Mouse (Mus musculus): ENCODE measurements around the gene Eml1. TPM values are rescaled to one million over a fixed set of nuclear protein-coding genes. Genes with fewer than 3 reads are reported as not detected.

Gene Eml1
- polyA plus RNA-seq, 1 experiment = 6.4 TPM

DNA sequence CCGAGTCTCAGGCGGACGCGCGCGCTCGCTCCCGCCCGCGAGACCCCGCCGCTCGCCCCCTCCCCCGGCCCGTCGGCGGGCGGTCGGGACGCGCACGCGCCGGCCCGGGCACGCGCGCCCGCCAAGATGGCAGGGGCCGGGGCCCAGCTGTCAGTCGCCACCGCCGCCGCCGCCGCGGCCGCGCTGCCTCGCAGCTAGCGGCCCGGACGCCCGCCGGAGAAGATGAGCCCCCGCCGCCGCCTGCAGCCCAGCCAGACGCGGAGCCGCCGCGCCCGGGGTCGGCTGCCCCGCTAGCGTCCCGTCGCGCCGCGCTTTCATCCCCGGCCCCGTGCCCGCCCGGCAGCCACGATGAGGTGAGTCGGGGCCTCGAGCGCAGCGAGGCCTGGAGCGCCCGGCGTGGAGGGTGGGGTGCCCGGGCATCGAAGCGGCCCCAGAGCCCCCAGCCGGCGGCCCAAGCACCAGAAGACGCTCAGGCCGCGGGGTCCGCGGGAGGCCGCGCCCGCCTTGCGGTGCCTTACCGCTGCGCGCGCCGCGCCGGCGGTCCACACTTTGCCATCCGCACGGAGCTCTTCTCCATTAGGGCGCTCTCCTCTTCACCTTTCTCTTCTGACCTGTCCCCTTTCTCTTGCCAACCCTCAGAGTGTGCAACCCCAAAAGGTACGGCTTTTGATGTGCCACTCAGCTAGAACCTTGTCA, 184.3 kb downstream of the Eml1 start:
- peak overlapping the region; percentile 67 for H3K4me3 ChIP-seq (ENCODE audit: control insufficient read depth, insufficient read depth, low read length)
- DNase-seq = peak; percentile 45
- peaks cover 11% of the 10 kb centered on the region; the same call in 1 of the 2 replicates for H3K27me3 ChIP-seq (ENCODE audit: control insufficient read depth, insufficient read depth, low read length)
- whole genome bisulfite sequencing = 3% methylated on average over 91 of the region's 100 CpGs
- peaks cover 5% of the 10 kb centered on the region; the same call in 1 of the 2 replicates for H3K4me1 ChIP-seq (replicated peaks; ENCODE audit: control insufficient read depth, insufficient read depth, low read length)
- no peak overlapping the region for H3K27ac ChIP-seq (ENCODE audit: control insufficient read depth, insufficient read depth, low read length)
- TF ChIP-seq CTCF (IDR thresholded peaks at IDR 0.05; ENCODE audit: borderline replicate concordance, control insufficient read depth, extremely low read depth, insufficient read depth, low read length, poor library complexity) = no peak
- TF ChIP-seq POLR2A (IDR thresholded peaks at IDR 0.05; ENCODE audit: control insufficient read depth, extremely low read depth, insufficient read depth, low read length, poor library complexity) = 0 out of 2 replicates have a peak, but pooled peaks have one; percentile 29
- H3K36me3 ChIP-seq (ENCODE audit: control insufficient read depth, insufficient read depth, low read length) = no peaks in the 10 kb centered on the region

GRCm38 (mm10) chr12:108558194-108558593, 187.4 kb downstream of the Eml1 start:
- peaks cover 11% of the 10 kb centered on the region; the same call in 1 of the 2 replicates for H3K27me3 ChIP-seq (ENCODE audit: control insufficient read depth, insufficient read depth, low read length)
- no peak for DNase-seq
- no peak overlapping the region for H3K4me3 ChIP-seq (ENCODE audit: control insufficient read depth, insufficient read depth, low read length)
- no peak overlapping the region for H3K27ac ChIP-seq (ENCODE audit: control insufficient read depth, insufficient read depth, low read length)
- TF ChIP-seq POLR2A (IDR thresholded peaks at IDR 0.05; ENCODE audit: control insufficient read depth, extremely low read depth, insufficient read depth, low read length, poor library complexity) = no peak
- no peak for TF ChIP-seq CTCF (IDR thresholded peaks at IDR 0.05; ENCODE audit: borderline replicate concordance, control insufficient read depth, extremely low read depth, insufficient read depth, low read length, poor library complexity)
- no peaks in the 10 kb centered on the region for H3K36me3 ChIP-seq (ENCODE audit: control insufficient read depth, insufficient read depth, low read length)
- peaks cover 5% of the 10 kb centered on the region; the same call in 1 of the 2 replicates for H3K4me1 ChIP-seq (replicated peaks; ENCODE audit: control insufficient read depth, insufficient read depth, low read length)

DNA sequence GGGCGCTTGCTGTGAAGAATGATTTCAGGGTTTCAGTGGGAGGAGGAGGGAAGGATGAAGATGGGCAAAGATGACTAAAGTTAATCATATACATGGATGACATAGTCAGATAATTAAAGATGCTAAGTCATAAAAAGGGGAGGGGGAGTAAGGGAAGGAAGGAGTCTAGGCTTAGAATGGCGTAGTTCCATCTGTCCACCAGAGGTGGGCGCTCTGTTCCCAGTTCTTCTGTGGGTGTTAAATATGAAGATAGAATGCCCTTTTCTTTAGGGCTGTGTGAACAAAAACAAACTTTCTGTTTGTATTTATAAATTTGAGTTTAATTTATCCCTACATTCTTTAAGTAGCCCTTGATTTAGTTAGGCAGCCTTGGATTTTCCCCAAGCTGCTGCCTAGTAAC, 192.5 kb downstream of the Eml1 start:
- Histone ChIP-seq H3K4me1 (replicated peaks; ENCODE audit: control insufficient read depth, insufficient read depth, low read length) (no peaks in the 10 kb centered on the region), H3K36me3 (ENCODE audit: control insufficient read depth, insufficient read depth, low read length) (no peaks in the 10 kb centered on the region), H3K4me3 (ENCODE audit: control insufficient read depth, insufficient read depth, low read length) (no peak overlapping the region), H3K27ac (ENCODE audit: control insufficient read depth, insufficient read depth, low read length) (no peak overlapping the region), H3K27me3 (ENCODE audit: control insufficient read depth, insufficient read depth, low read length) (peaks cover 2% of the 10 kb centered on the region; the same call in 1 of the 2 replicates)
- TF ChIP-seq CTCF (IDR thresholded peaks at IDR 0.05; ENCODE audit: borderline replicate concordance, control insufficient read depth, extremely low read depth, insufficient read depth, low read length, poor library complexity) (no peak), POLR2A (IDR thresholded peaks at IDR 0.05; ENCODE audit: control insufficient read depth, extremely low read depth, insufficient read depth, low read length, poor library complexity) (no peak)
- DNase-seq = peak; percentile 14
- WGBS = 83% methylated on average over 3 of the region's 3 CpGs

GRCm38 (mm10) chr12:108564910-108565506, 194.3 kb downstream of the Eml1 start:
- H3K4me3 ChIP-seq (ENCODE audit: control insufficient read depth, insufficient read depth, low read length) = no peak overlapping the region
- no peaks in the 10 kb centered on the region for H3K4me1 ChIP-seq (replicated peaks; ENCODE audit: control insufficient read depth, insufficient read depth, low read length)
- no peak overlapping the region for H3K27ac ChIP-seq (ENCODE audit: control insufficient read depth, insufficient read depth, low read length)
- 96% methylated on average over 12 of the region's 12 CpGs for WGBS
- no peaks in the 10 kb centered on the region for H3K36me3 ChIP-seq (ENCODE audit: control insufficient read depth, insufficient read depth, low read length)
- TF ChIP-seq POLR2A (IDR thresholded peaks at IDR 0.05; ENCODE audit: control insufficient read depth, extremely low read depth, insufficient read depth, low read length, poor library complexity) = no peak
- no peak for TF ChIP-seq CTCF (IDR thresholded peaks at IDR 0.05; ENCODE audit: borderline replicate concordance, control insufficient read depth, extremely low read depth, insufficient read depth, low read length, poor library complexity)
- no peak for DNase-seq
- H3K27me3 ChIP-seq (ENCODE audit: control insufficient read depth, insufficient read depth, low read length) = 0 out of 2 replicates have a peak, but pooled peaks cover under 1% of the 10 kb centered on the region

GRCm38 (mm10) chr12:108579156-108579871, 208.6 kb downstream of the Eml1 start:
- H3K27me3 ChIP-seq (ENCODE audit: control insufficient read depth, insufficient read depth, low read length) = no peaks in the 10 kb centered on the region
- TF ChIP-seq POLR2A (IDR thresholded peaks at IDR 0.05; ENCODE audit: control insufficient read depth, extremely low read depth, insufficient read depth, low read length, poor library complexity) (no peak), CTCF (IDR thresholded peaks at IDR 0.05; ENCODE audit: borderline replicate concordance, control insufficient read depth, extremely low read depth, insufficient read depth, low read length, poor library complexity) (no peak)
- DNase-seq = no peak
- H3K4me3 ChIP-seq (ENCODE audit: control insufficient read depth, insufficient read depth, low read length) = no peak overlapping the region
- H3K4me1 ChIP-seq (replicated peaks; ENCODE audit: control insufficient read depth, insufficient read depth, low read length) = no peaks in the 10 kb centered on the region
- no peak overlapping the region for H3K27ac ChIP-seq (ENCODE audit: control insufficient read depth, insufficient read depth, low read length)
- no peaks in the 10 kb centered on the region for H3K36me3 ChIP-seq (ENCODE audit: control insufficient read depth, insufficient read depth, low read length)
- WGBS = 93% methylated on average over 7 of the region's 7 CpGs

GRCm38 (mm10) chr12:108583775-108584174, 213.0 kb downstream of the Eml1 start:
- 96% methylated on average over 1 of the region's 1 CpGs for WGBS
- Histone ChIP-seq H3K27ac (ENCODE audit: control insufficient read depth, insufficient read depth, low read length) (no peak overlapping the region), H3K36me3 (ENCODE audit: control insufficient read depth, insufficient read depth, low read length) (no peaks in the 10 kb centered on the region), H3K4me1 (replicated peaks; ENCODE audit: control insufficient read depth, insufficient read depth, low read length) (no peaks in the 10 kb centered on the region), H3K4me3 (ENCODE audit: control insufficient read depth, insufficient read depth, low read length) (no peak overlapping the region), H3K27me3 (ENCODE audit: control insufficient read depth, insufficient read depth, low read length) (no peaks in the 10 kb centered on the region)
- DNase-seq = no peak
- TF ChIP-seq POLR2A (IDR thresholded peaks at IDR 0.05; ENCODE audit: control insufficient read depth, extremely low read depth, insufficient read depth, low read length, poor library complexity) = no peak
- no peak for TF ChIP-seq CTCF (IDR thresholded peaks at IDR 0.05; ENCODE audit: borderline replicate concordance, control insufficient read depth, extremely low read depth, insufficient read depth, low read length, poor library complexity)

Other genes with a start within 250 kb of the Eml1 start
- gene Setd3, start 191.6 kb upstream of the Eml1 start, polyA plus RNA-seq (2012; rRNA removed) = 27.6 and 28.5 TPM in 2 replicates
- gene Ccnk, start 191.4 kb upstream of the Eml1 start, polyA plus RNA-seq (2012; rRNA removed) = 36.2 and 39.3 TPM in 2 replicates
- gene Ccdc85c, start 95.5 kb upstream of the Eml1 start, polyA plus RNA-seq (2012; rRNA removed) = 26.1 and 35.2 TPM in 2 replicates
- gene Hhipl1, start 64.7 kb upstream of the Eml1 start, polyA plus RNA-seq (2012; rRNA removed) = 0.33 and 0.54 TPM in 2 replicates
- gene Cyp46a1, start 36.6 kb upstream of the Eml1 start, polyA plus RNA-seq (2012; rRNA removed) = 0.50 and 0.69 TPM in 2 replicates
- 147 and 172 TPM in 2 replicates for gene Evl, start 183.8 kb downstream of the Eml1 start, polyA plus RNA-seq (2012; rRNA removed)